Mouse (Mus musculus) ES-E14 (cell line): ENCODE data around the gene Chpf. TPM values are rescaled to one million over a fixed set of nuclear protein-coding genes. Genes with fewer than 3 reads are reported as not detected.

Experiments used
- DNase-seq: peaks from one replicate; pipeline ENCODE4 v3.0.0-alpha.2; 2013; ENCODE audit warnings: low read depth, low spot score
- H3K27ac ChIP-seq: 2 replicates; pipeline ENCODE4 v1.5.1; 2012; ENCODE audit warnings: low read depth, mild to moderate bottlenecking, low read length, moderate library complexity, mixed read lengths; ENCODE audit not compliant: poor library complexity, insufficient read depth, severe bottlenecking
- H3K36me3 ChIP-seq: 2 replicates; pipeline ENCODE4 v1.6.1; 2012; ENCODE audit warnings: mild to moderate bottlenecking, low read length, moderate library complexity, mixed read lengths; ENCODE audit not compliant: control insufficient read depth, poor library complexity, insufficient read depth, severe bottlenecking
- H3K4me1 ChIP-seq, 2 experiments: fragments of 150-350 bp in 1 of 2; sonication (generic) in 1 of 2; 2 replicates each; pipeline ENCODE4 v1.6.1; 2012; ENCODE audit warnings: low read length in 2 of 2, mild to moderate bottlenecking in 1 of 2, mixed read lengths in 1 of 2; ENCODE audit not compliant: control insufficient read depth in 2 of 2, insufficient read depth in 2 of 2, poor library complexity in 1 of 2
- H3K4me3 ChIP-seq, 2 experiments: fragments of 150-350 bp in 1 of 2; sonication (generic) in 1 of 2; 2 replicates each; pipeline ENCODE4 v1.5.1; 2012; ENCODE audit warnings: low read length in 2 of 2, low read depth in 1 of 2, mild to moderate bottlenecking in 1 of 2, mixed read lengths in 1 of 2; ENCODE audit not compliant: insufficient read depth in 1 of 2, poor library complexity in 1 of 2, severe bottlenecking in 1 of 2
- H3K9ac ChIP-seq: 2 replicates; pipeline ENCODE4 v1.6.1; 2012; ENCODE audit warnings: low read depth, mild to moderate bottlenecking, low read length, mixed read lengths; ENCODE audit not compliant: poor library complexity, insufficient read depth, severe bottlenecking
- H3K9me3 ChIP-seq: fragments of 150-350 bp; sonication (generic); 2 replicates; pipeline ENCODE4 v1.6.1; 2012; ENCODE audit warnings: low read depth, mild to moderate bottlenecking, low read length; ENCODE audit not compliant: control insufficient read depth, insufficient read depth
- CHD2 ChIP-seq: IDR thresholded peaks from 2 replicates; pipeline ENCODE4 v1.6.1; 2014; ENCODE audit warnings: mild to moderate bottlenecking, low read depth, low read length, inconsistent platforms
- HCFC1 ChIP-seq: IDR thresholded peaks from 2 replicates; pipeline ENCODE4 v1.6.1; 2012; ENCODE audit warnings: low read length, inconsistent platforms, borderline replicate concordance; ENCODE audit not compliant: insufficient read depth
- MAFK ChIP-seq: IDR thresholded peaks from 2 replicates; pipeline ENCODE4 v1.6.1; 2014; ENCODE audit warnings: mild to moderate bottlenecking, low read depth, low read length, inconsistent platforms; ENCODE audit not compliant: insufficient read depth
- ZC3H11A ChIP-seq: IDR thresholded peaks from 2 replicates; pipeline ENCODE4 v1.6.1; 2012; ENCODE audit warnings: low read depth, mild to moderate bottlenecking, inconsistent platforms, low read length, borderline replicate concordance
- ZNF384 ChIP-seq: IDR thresholded peaks from 2 replicates; pipeline ENCODE4 v1.6.1; 2012; ENCODE audit warnings: low read depth, low read length, inconsistent platforms
- in situ Hi-C, 2 experiments: fragments of 600-800 bp; cut with MboI; formaldehyde crosslinking; loops; one replicate each; pipeline ENCODE4 v1.15.1; 2025; ENCODE audit warnings: low sequenced_read_pairs in 2 of 2, inconsistent platforms in 1 of 2; ENCODE audit not compliant: unreplicated experiment in 2 of 2
- total RNA-seq: library from RNA; depleted of rRNA; stranded (reverse); fragments of 300-350 nt; gene quantifications from 2 replicates; pipeline ENCODE4 v1.2.3, GENCODE M21; 2012

The Chpf gene
- total RNA-seq, 1 experiment = 43.5 TPM

DNA sequence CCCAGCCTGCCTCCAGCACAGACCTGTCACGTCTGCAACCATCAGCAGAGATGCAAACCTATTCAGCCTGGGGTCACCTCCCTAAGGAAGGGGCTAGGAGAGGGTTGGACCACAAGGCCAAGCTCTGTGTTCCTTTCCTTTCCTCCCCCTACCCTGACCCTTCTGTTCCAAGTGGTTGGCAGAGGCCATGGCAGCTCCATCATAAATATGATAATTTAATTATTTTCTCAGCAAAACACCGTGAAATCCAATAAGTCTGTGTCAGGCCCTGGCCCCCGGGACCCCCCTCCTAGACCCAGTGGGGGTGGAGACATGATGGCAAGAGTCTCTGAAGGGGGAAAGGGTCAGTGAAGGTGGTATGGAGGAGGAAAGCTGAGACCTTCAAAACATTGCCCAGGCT, 34.9 kb downstream of the Chpf start:
- TF ChIP-seq HCFC1 = no peak

DNA sequence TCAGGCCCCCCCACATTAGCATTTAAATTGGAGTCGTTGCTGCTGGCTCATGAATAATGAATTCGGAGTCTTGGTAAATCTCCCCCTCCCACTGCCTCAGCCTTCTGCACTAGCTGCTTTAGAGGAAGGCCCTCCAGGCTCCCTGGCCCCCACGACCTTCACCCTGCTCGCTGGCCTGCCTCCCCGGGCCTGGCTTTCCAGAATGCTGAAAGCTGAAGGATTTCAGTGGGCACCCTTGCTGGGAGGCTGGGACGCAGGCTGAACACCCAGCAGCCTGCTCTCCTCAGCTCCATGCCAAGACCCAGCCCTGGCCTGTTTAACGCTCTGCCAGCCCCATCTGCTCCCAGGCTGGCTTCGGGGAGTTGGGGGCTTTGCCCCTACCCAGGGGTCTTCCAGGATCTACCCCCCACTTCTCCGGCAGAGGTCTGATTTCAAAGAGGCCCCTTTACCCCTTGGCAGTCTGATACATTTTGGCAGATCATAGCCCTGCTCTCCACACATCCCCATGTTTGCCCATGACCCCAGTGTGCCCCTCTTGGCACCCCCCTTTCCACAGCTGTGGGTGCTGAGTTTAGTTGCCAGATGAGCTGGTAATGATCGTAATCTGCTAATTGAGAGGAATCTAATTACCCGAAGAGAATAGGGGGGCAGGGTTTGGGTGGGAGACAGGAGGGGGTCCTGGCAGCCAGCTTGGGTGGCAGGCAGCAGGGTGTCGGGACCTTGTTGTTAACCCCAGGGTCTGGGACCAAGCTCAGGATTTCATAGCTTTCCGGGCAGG, 35.7 kb downstream of the Chpf start:
- no peaks in the 10 kb centered on the region for H3K9me3 ChIP-seq
- TF ChIP-seq CHD2 (no peak), ZNF384 (no peak), HCFC1 (no peak), MAFK (no peak), ZC3H11A (no peak)
- no peak overlapping the region for H3K27ac ChIP-seq
- no peak for DNase-seq
- peaks cover 12 to 48% of the 10 kb centered on the region in 2 experiments for H3K4me1 ChIP-seq
- H3K9ac ChIP-seq = no peak overlapping the region
- H3K4me3 ChIP-seq = no peak overlapping the region
- H3K36me3 ChIP-seq = peaks cover 5% of the 10 kb centered on the region; the same call in 1 of the 2 replicates
- in situ Hi-C loops = no loop called here

More for the DNA sequence above, 34.9 kb downstream of the Chpf start:
- Histone ChIP-seq H3K36me3 (peaks cover 5% of the 10 kb centered on the region; the same call in 1 of the 2 replicates), H3K4me1 (peaks cover 12 to 51% of the 10 kb centered on the region in 2 experiments), H3K4me3 (no peak overlapping the region), H3K9me3 (no peaks in the 10 kb centered on the region), H3K27ac (no peak overlapping the region), H3K9ac (no peak overlapping the region)
- DNase-seq = no peak
- in situ Hi-C loops = no loop called here

DNA sequence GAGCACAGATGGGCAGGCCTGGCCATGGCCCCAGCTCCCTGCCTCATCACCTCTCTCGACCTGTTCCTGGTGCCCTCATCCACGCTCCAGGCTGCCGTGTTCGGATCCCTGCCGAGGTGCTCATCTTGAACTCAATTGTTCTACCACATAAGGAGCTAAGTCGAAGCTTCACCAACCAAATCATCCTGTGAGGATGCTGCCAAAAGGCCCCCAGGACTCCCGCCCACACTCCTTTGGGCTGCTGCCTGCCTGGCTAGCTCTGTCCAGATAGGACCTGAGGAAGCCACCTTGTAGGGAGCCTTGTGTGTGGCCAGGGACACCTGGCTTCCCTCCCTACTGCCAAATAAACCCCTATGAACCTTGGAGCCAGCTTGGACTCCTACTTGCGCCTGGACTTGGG, 36.3 kb downstream of the Chpf start:
- in situ Hi-C loops = no loop called here
- Histone ChIP-seq H3K9me3 (no peaks in the 10 kb centered on the region), H3K27ac (no peak overlapping the region), H3K4me3 (no peak overlapping the region), H3K36me3 (peaks cover 5% of the 10 kb centered on the region; the same call in 1 of the 2 replicates), H3K4me1 (peaks cover 12 to 48% of the 10 kb centered on the region in 2 experiments), H3K9ac (no peak overlapping the region)
- no peak for DNase-seq
- no peak for TF ChIP-seq CHD2
- TF ChIP-seq MAFK = no peak
- TF ChIP-seq ZNF384 = no peak
- TF ChIP-seq ZC3H11A = no peak
- no peak for TF ChIP-seq HCFC1

DNA sequence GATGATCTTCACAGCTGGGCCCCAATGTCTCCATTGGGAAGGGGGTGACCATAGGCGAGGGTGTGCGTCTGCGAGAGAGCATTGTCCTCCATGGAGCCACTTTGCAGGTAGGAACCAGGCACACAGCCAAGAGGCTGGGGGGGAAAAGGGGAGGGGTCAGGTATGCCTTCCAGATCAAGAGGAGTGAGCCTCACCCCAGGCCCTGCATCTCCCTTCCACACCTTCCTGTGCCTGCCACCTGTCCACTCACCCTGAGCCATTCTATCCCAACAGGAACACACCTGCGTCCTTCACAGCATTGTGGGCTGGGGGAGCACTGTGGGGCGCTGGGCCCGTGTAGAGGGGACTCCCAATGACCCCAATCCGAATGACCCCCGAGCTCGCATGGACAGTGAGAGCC, 36.9 kb downstream of the Chpf start:
- H3K27ac ChIP-seq = no peak overlapping the region
- no peak for DNase-seq
- peaks cover 9 to 46% of the 10 kb centered on the region in 2 experiments for H3K4me1 ChIP-seq
- no peaks in the 10 kb centered on the region for H3K9me3 ChIP-seq
- H3K36me3 ChIP-seq = peaks cover 7% of the 10 kb centered on the region; the same call in 1 of the 2 replicates
- no peak overlapping the region for H3K9ac ChIP-seq
- H3K4me3 ChIP-seq = no peak overlapping the region
- in situ Hi-C loops = no loop called here
- TF ChIP-seq ZNF384 (no peak), ZC3H11A (no peak), HCFC1 (no peak), CHD2 (no peak), MAFK (no peak)
